In genomic region chr5:136987138-136987933, GRCm38 (mm10) we compare ENCODE assay signal across 8 mouse cellular contexts. TPM values are rescaled to one million over a fixed set of nuclear protein-coding genes. Genes with fewer than 3 reads are reported as not detected.
DNase-seq lines count a peak whose midpoint lies in the region; ATAC-seq and TF ChIP-seq lines count a peak whose summit lies in the region.

No protein-coding gene starts in this region.

- no peak for TF ChIP-seq CTCF in midbrain, postnatal 0 days (IDR thresholded peaks at IDR 0.05)

- peak overlapping the region; percentile 90 for H3K9ac ChIP-seq in kidney, embryonic 14.5 days (ENCODE audit: low read depth, low read length)
- peak overlapping the region; percentile 99 for H3K9ac ChIP-seq in midbrain, postnatal 0 days (replicated peaks; ENCODE audit: low read length, poor library complexity, severe bottlenecking)

- H3K9me3 ChIP-seq in heart, embryonic 10.5 days: no peaks in the 10 kb centered on the region
- H3K9me3 ChIP-seq in kidney, embryonic 14.5 days (ENCODE audit: control insufficient read depth, low read length): no peaks in the 10 kb centered on the region
- H3K9me3 ChIP-seq in midbrain, postnatal 0 days (ENCODE audit: low read length): no peaks in the 10 kb centered on the region

- DNase-seq in CD4-positive helper T cell, adult 2 months (ENCODE audit: low read depth, low spot score): peak; percentile 65
- peak; percentile 81 for DNase-seq in brain, adult 2 months (ENCODE audit: low read depth, low spot score)
- peak; percentile 93 for DNase-seq in heart, embryonic 10.5 days (ENCODE audit: low spot score)
- peak; percentile 89 for DNase-seq in liver
- DNase-seq in midbrain, postnatal 0 days (ENCODE audit: low spot score): peak; percentile 64
- DNase-seq in splenic B cell, adult 2 months (ENCODE audit: low read depth, low spot score): peak; percentile 41

- WGBS in heart, embryonic 10.5 days: under 1% methylated on average over 67 of the region's 67 CpGs
- WGBS in kidney, embryonic 14.5 days: 0% methylated on average over 65 of the region's 67 CpGs
- under 1% methylated on average over 66 of the region's 67 CpGs for WGBS in midbrain, postnatal 0 days

- H3K27ac ChIP-seq in heart, embryonic 10.5 days: peak overlapping the region; percentile 98
- H3K27ac ChIP-seq in kidney, embryonic 14.5 days (ENCODE audit: low read depth, low read length): peak overlapping the region; percentile 92
- peak overlapping the region; percentile 92 for H3K27ac ChIP-seq in midbrain, postnatal 0 days (ENCODE audit: low read depth, low read length)

- H3K4me3 ChIP-seq in heart, embryonic 10.5 days: peak overlapping the region; percentile 73
- H3K4me3 ChIP-seq in kidney, embryonic 14.5 days (ENCODE audit: low read length): peak overlapping the region; percentile 85
- H3K4me3 ChIP-seq in midbrain, postnatal 0 days (ENCODE audit: low read depth, low read length): peak overlapping the region; percentile 88

- ATAC-seq in erythroblast, adult 5-6 weeks (replicated peaks; ENCODE audit: low FRiP score, poor library complexity, severe bottlenecking): peak; percentile 61
- ATAC-seq in kidney, embryonic 14.5 days (ENCODE audit: low FRiP score, low TSS enrichment): peak; percentile 73
- peak; percentile 51 for ATAC-seq in midbrain, postnatal 0 days (ENCODE audit: low FRiP score)

- peaks cover 23% of the 10 kb centered on the region for H3K4me1 ChIP-seq in heart, embryonic 10.5 days
- H3K4me1 ChIP-seq in kidney, embryonic 14.5 days (ENCODE audit: control insufficient read depth, insufficient read depth, low read length): peaks cover 12% of the 10 kb centered on the region; the same call in 1 of the 2 replicates
- peaks cover 10% of the 10 kb centered on the region; the same call in 1 of the 2 replicates for H3K4me1 ChIP-seq in midbrain, postnatal 0 days (ENCODE audit: insufficient read depth, low read length)

- H3K27me3 ChIP-seq in heart, embryonic 10.5 days (ENCODE audit: insufficient read depth, poor library complexity, severe bottlenecking): no peaks in the 10 kb centered on the region
- H3K27me3 ChIP-seq in kidney, embryonic 14.5 days (ENCODE audit: control insufficient read depth, insufficient read depth, low read length): no peaks in the 10 kb centered on the region
- no peaks in the 10 kb centered on the region for H3K27me3 ChIP-seq in midbrain, postnatal 0 days (ENCODE audit: insufficient read depth, low read length)
- no peaks in the 10 kb centered on the region for H3K27me3 ChIP-seq in splenic B cell, adult 2 months (ENCODE audit: control insufficient read depth, insufficient read depth, low read length, poor library complexity, severe bottlenecking)

- peak overlapping the region; percentile 70 for H3K4me2 ChIP-seq in kidney, embryonic 14.5 days (replicated peaks; ENCODE audit: low read depth, low read length)
- peak overlapping the region; percentile 85 for H3K4me2 ChIP-seq in midbrain, postnatal 0 days (ENCODE audit: low read depth, low read length, poor library complexity, severe bottlenecking)

- peaks cover 48% of the 10 kb centered on the region for H3K36me3 ChIP-seq in heart, embryonic 10.5 days
- peaks cover 42% of the 10 kb centered on the region for H3K36me3 ChIP-seq in kidney, embryonic 14.5 days (ENCODE audit: control insufficient read depth, insufficient read depth, low read length)
- H3K36me3 ChIP-seq in midbrain, postnatal 0 days (ENCODE audit: insufficient read depth, low read length): peaks cover 46% of the 10 kb centered on the region
- H3K36me3 ChIP-seq in splenic B cell, adult 2 months (ENCODE audit: control insufficient read depth, insufficient read depth, low read length, poor library complexity, severe bottlenecking): peaks cover 2% of the 10 kb centered on the region

RNA-seq across cellular contexts. Expression of gene Znhit1, which starts 0.5 kb away (rescaled TPM):
- 24.4 and 32.2 TPM in 2 replicates for total RNA-seq in erythroblast, adult 5-6 weeks (2015; ENCODE audit: low replicate concordance)
- 15.8 and 17.7 TPM in 2 replicates for total RNA-seq in erythroblast, adult 5-6 weeks (2017; ENCODE audit: low replicate concordance)
- polyA plus RNA-seq in heart, embryonic 10.5 days (2016; fragmentation: Nextera tagmentation; extraction: Ambion mirVana): 92.7 and 103 TPM in 2 replicates
- polyA plus RNA-seq in kidney, embryonic 14.5 days (2014; fragmentation: Nextera tagmentation; extraction: Ambion mirVana): 80.6 and 93.2 TPM in 2 replicates
- 85.4 and 100 TPM in 2 replicates for total RNA-seq in midbrain, postnatal 0 days (2014; rRNA removed)
- 153 and 176 TPM in 2 replicates for polyA plus RNA-seq in midbrain, postnatal 0 days (2015; fragmentation: Nextera tagmentation; extraction: Ambion mirVana)

RNA-seq across cellular contexts. Expression of gene Plod3, which starts 0.5 kb away (rescaled TPM):
- 19.2 and 23.0 TPM in 2 replicates for total RNA-seq in erythroblast, adult 5-6 weeks (2015; ENCODE audit: low replicate concordance)
- 20.6 and 36.1 TPM in 2 replicates for total RNA-seq in erythroblast, adult 5-6 weeks (2017; ENCODE audit: low replicate concordance)
- 44.4 and 50.7 TPM in 2 replicates for polyA plus RNA-seq in heart, embryonic 10.5 days (2016; fragmentation: Nextera tagmentation; extraction: Ambion mirVana)
- 28.5 and 41.4 TPM in 2 replicates for polyA plus RNA-seq in kidney, embryonic 14.5 days (2014; fragmentation: Nextera tagmentation; extraction: Ambion mirVana)
- total RNA-seq in midbrain, postnatal 0 days (2014; rRNA removed): 44.5 and 68.1 TPM in 2 replicates
- 26.7 and 29.3 TPM in 2 replicates for polyA plus RNA-seq in midbrain, postnatal 0 days (2015; fragmentation: Nextera tagmentation; extraction: Ambion mirVana)

RNA-seq across cellular contexts. Expression of gene Cldn15, which starts 20.9 kb away (rescaled TPM):
- 5.8 and 14.0 TPM in 2 replicates for total RNA-seq in erythroblast, adult 5-6 weeks (2015; ENCODE audit: low replicate concordance)
- total RNA-seq in erythroblast, adult 5-6 weeks (2017; ENCODE audit: low replicate concordance): 11.0 and 19.1 TPM in 2 replicates
- 0.50 and 0.69 TPM in 2 replicates for polyA plus RNA-seq in heart, embryonic 10.5 days (2016; fragmentation: Nextera tagmentation; extraction: Ambion mirVana)
- polyA plus RNA-seq in kidney, embryonic 14.5 days (2014; fragmentation: Nextera tagmentation; extraction: Ambion mirVana): 1.5 and 1.7 TPM in 2 replicates
- total RNA-seq in midbrain, postnatal 0 days (2014; rRNA removed): 0.38 and 0.52 TPM in 2 replicates
- 0.07 and 0.32 TPM in 2 replicates for polyA plus RNA-seq in midbrain, postnatal 0 days (2015; fragmentation: Nextera tagmentation; extraction: Ambion mirVana)

RNA-seq across cellular contexts. Expression of gene Fis1, which starts 34.3 kb away (rescaled TPM):
- 160 and 175 TPM in 2 replicates for total RNA-seq in erythroblast, adult 5-6 weeks (2015; ENCODE audit: low replicate concordance)
- 65.3 and 70.5 TPM in 2 replicates for total RNA-seq in erythroblast, adult 5-6 weeks (2017; ENCODE audit: low replicate concordance)
- 265 and 272 TPM in 2 replicates for polyA plus RNA-seq in heart, embryonic 10.5 days (2016; fragmentation: Nextera tagmentation; extraction: Ambion mirVana)
- polyA plus RNA-seq in kidney, embryonic 14.5 days (2014; fragmentation: Nextera tagmentation; extraction: Ambion mirVana): 333 and 398 TPM in 2 replicates
- total RNA-seq in midbrain, postnatal 0 days (2014; rRNA removed): 217 and 246 TPM in 2 replicates
- polyA plus RNA-seq in midbrain, postnatal 0 days (2015; fragmentation: Nextera tagmentation; extraction: Ambion mirVana): 391 and 425 TPM in 2 replicates

RNA-seq across cellular contexts. Expression of gene Vgf, which starts 38.9 kb away (rescaled TPM):
- not detected in 2 replicates for total RNA-seq in erythroblast, adult 5-6 weeks (2015; ENCODE audit: low replicate concordance)
- not detected in 2 replicates for total RNA-seq in erythroblast, adult 5-6 weeks (2017; ENCODE audit: low replicate concordance)
- not detected in 2 replicates for polyA plus RNA-seq in heart, embryonic 10.5 days (2016; fragmentation: Nextera tagmentation; extraction: Ambion mirVana)
- polyA plus RNA-seq in kidney, embryonic 14.5 days (2014; fragmentation: Nextera tagmentation; extraction: Ambion mirVana): 0.16 and 0.36 TPM in 2 replicates
- total RNA-seq in midbrain, postnatal 0 days (2014; rRNA removed): 103 and 154 TPM in 2 replicates
- 46.8 and 49.1 TPM in 2 replicates for polyA plus RNA-seq in midbrain, postnatal 0 days (2015; fragmentation: Nextera tagmentation; extraction: Ambion mirVana)

Comparison
In these comparisons a context has a peak if more than half of its experiments do, and no peak if none do; other contexts are left out.
1. Peak in every context shown above with its lines: DNase-seq, ATAC-seq, H3K4me3 ChIP-seq and H3K27ac ChIP-seq.
2. DNase-seq: peak in every context shown above with its lines; median percentile 93 in heart, embryonic 10.5 days; 89 in liver; 81 in brain, adult 2 months; 65 in CD4-positive helper T cell, adult 2 months; 64 in midbrain, postnatal 0 days; 41 in splenic B cell, adult 2 months.